9 mouse cellular contexts compared by ENCODE assay signal in genomic region chr1:171077955-171078354, GRCm38 (mm10). TPM values are rescaled to one million over a fixed set of nuclear protein-coding genes. Genes with fewer than 3 reads are reported as not detected.
DNase-seq lines count a peak whose midpoint lies in the region; ATAC-seq and TF ChIP-seq lines count a peak whose summit lies in the region.
"Not testable (repeated sequence)": the region's sequence is repeated elsewhere in the genome, so short reads cannot be mapped to it uniquely, and the experiment has no call there.
"Had no signal": no experiment of that assay in that cellular context is flagged by ENCODE, and none has a peak within 500 bp of the region (broad histone marks: within the 10 kb centered on the region; RNA-seq: fewer than 3 reads in every experiment).

No protein-coding gene starts in this region.

- H3K4me3 ChIP-seq in embryonic facial prominence, embryonic 13.5 days = peak overlapping the region; percentile 28
- H3K4me3 ChIP-seq in kidney, embryonic 14.5 days (ENCODE audit: low read length) = peak overlapping the region; percentile 19; the same call in 1 of the 2 replicates
- peak overlapping the region; percentile 22 for H3K4me3 ChIP-seq in liver, embryonic 12.5 days
- peak overlapping the region; percentile 27; the same call in 1 of the 2 replicates for H3K4me3 ChIP-seq in midbrain, embryonic 12.5 days

- CTCF ChIA-PET in Patski (lab: Charles Lee) = not testable (repeated sequence)

- H3K27ac ChIP-seq in embryonic facial prominence, embryonic 13.5 days; kidney, embryonic 14.5 days (ENCODE audit: low read depth, low read length); liver, embryonic 12.5 days; midbrain, embryonic 12.5 days (replicated peaks): not testable (repeated sequence)

- not testable (repeated sequence) for DNase-seq in Patski (ENCODE audit: low read depth, low spot score)
- DNase-seq in gastrocnemius, postnatal 36 days = peak; percentile 27 to 59
- DNase-seq in heart, postnatal 4 days = peak; percentile 47
- DNase-seq in spleen, adult 18-20 months = peak; percentile 19 to 34

- H3K9me3 ChIP-seq in embryonic facial prominence, embryonic 13.5 days; kidney, embryonic 14.5 days (ENCODE audit: control insufficient read depth, low read length); liver, embryonic 12.5 days (replicated peaks); midbrain, embryonic 12.5 days: not testable (repeated sequence)

- ATAC-seq in Patski = peak; percentile 7
- ATAC-seq in embryonic facial prominence, embryonic 13.5 days (ENCODE audit: insufficient number of reproducible peaks, insufficient read depth, low FRiP score, low TSS enrichment, low read depth) = 0 out of 2 replicates have a peak, but pooled peaks have one; percentile 16
- peak; percentile 11 for ATAC-seq in kidney, embryonic 14.5 days (ENCODE audit: low FRiP score, low TSS enrichment)
- not testable (repeated sequence) for ATAC-seq in liver, embryonic 12.5 days
- ATAC-seq in midbrain, embryonic 12.5 days (ENCODE audit: low FRiP score, low read depth) = peak; percentile 25

- POLR2A ChIA-PET in Patski (lab: Charles Lee) = not testable (repeated sequence)

- intact Hi-C loops in gastrocnemius, postnatal 36 days (cut with DNase I) = not testable (repeated sequence)

- 5% methylated on average over 19 of the region's 27 CpGs for WGBS in embryonic facial prominence, embryonic 13.5 days
- under 1% methylated on average over 17 of the region's 27 CpGs for WGBS in kidney, embryonic 14.5 days
- WGBS in liver, embryonic 12.5 days (ENCODE audit: insufficient replicate concordance) = 5% methylated on average over 19 of the region's 27 CpGs
- 6% methylated on average over 19 of the region's 27 CpGs for WGBS in midbrain, embryonic 12.5 days

- H3K4me1 ChIP-seq in embryonic facial prominence, embryonic 13.5 days; kidney, embryonic 14.5 days (ENCODE audit: control insufficient read depth, insufficient read depth, low read length); liver, embryonic 12.5 days; midbrain, embryonic 12.5 days: not testable (repeated sequence)

- not testable (repeated sequence) for TF ChIP-seq CTCF in Patski (IDR thresholded peaks at IDR 0.05)

- H3K36me3 ChIP-seq in embryonic facial prominence, embryonic 13.5 days; kidney, embryonic 14.5 days (ENCODE audit: control insufficient read depth, insufficient read depth, low read length); liver, embryonic 12.5 days; midbrain, embryonic 12.5 days: not testable (repeated sequence)

- in situ Hi-C loops in Patski (cut with MboI; ENCODE audit: low pct_unique_long_range_greater_than_20kb) = not testable (repeated sequence)

- H3K27me3 ChIP-seq in Patski; kidney, embryonic 14.5 days (ENCODE audit: control insufficient read depth, insufficient read depth, low read length): not testable (repeated sequence)
- peaks cover 41% of the 10 kb centered on the region for H3K27me3 ChIP-seq in embryonic facial prominence, embryonic 13.5 days
- peaks cover 45% of the 10 kb centered on the region for H3K27me3 ChIP-seq in liver, embryonic 12.5 days (replicated peaks)
- peaks cover 40% of the 10 kb centered on the region for H3K27me3 ChIP-seq in midbrain, embryonic 12.5 days

- peak overlapping the region; percentile 47 for H3K4me2 ChIP-seq in embryonic facial prominence, embryonic 13.5 days
- peak overlapping the region; percentile 34; the same call in 1 of the 2 replicates for H3K4me2 ChIP-seq in kidney, embryonic 14.5 days (replicated peaks; ENCODE audit: low read depth, low read length)
- peak overlapping the region; percentile 43 for H3K4me2 ChIP-seq in liver, embryonic 12.5 days
- H3K4me2 ChIP-seq in midbrain, embryonic 12.5 days (replicated peaks) = peak overlapping the region; percentile 41

- not testable (repeated sequence) for H3K9ac ChIP-seq in embryonic facial prominence, embryonic 13.5 days; kidney, embryonic 14.5 days (ENCODE audit: low read depth, low read length); liver, embryonic 12.5 days; midbrain, embryonic 12.5 days (replicated peaks)

RNA-seq across cellular contexts. Expression of gene Fcgr3, which starts 13.2 kb away (rescaled TPM):
- 0.05 TPM for polyA plus RNA-seq in Patski (2021)
- 9.4 and 10.1 TPM in 2 replicates for polyA plus RNA-seq in embryonic facial prominence, embryonic 13.5 days (2015; fragmentation: Nextera tagmentation; extraction: Ambion mirVana)
- 1 to 10 TPM; 2.6 to 4.6 TPM for total RNA-seq in gastrocnemius, postnatal 36 days (2021)
- 1 to 10 TPM; 4.2 to 4.6 TPM for total RNA-seq in heart, postnatal 4 days (2021)
- polyA plus RNA-seq in kidney, embryonic 14.5 days (2014; fragmentation: Nextera tagmentation; extraction: Ambion mirVana) = 7.0 and 7.9 TPM in 2 replicates
- 16.1 and 17.0 TPM in 2 replicates for polyA plus RNA-seq in liver, embryonic 12.5 days (2016; fragmentation: Nextera tagmentation; extraction: Ambion mirVana)
- 5.8 and 9.8 TPM in 2 replicates for polyA plus RNA-seq in midbrain, embryonic 12.5 days (2016; fragmentation: Nextera tagmentation; extraction: Ambion mirVana)
- polyA plus RNA-seq: erythroblast, embryonic 14.5 days had no signal

RNA-seq across cellular contexts. Expression of gene Cfap126, which starts 35.8 kb away (rescaled TPM):
- 1.6 TPM for polyA plus RNA-seq in Patski (2021)
- polyA plus RNA-seq in embryonic facial prominence, embryonic 13.5 days (2015; fragmentation: Nextera tagmentation; extraction: Ambion mirVana) = 1.3 and 2.1 TPM in 2 replicates
- under 1 TPM; 0.54 to 0.91 TPM for total RNA-seq in gastrocnemius, postnatal 36 days (2021)
- 1 to 10 TPM in 1 of 2 experiments, under 1 TPM in 1; 0.64 to 1.5 TPM for total RNA-seq in heart, postnatal 4 days (2021)
- polyA plus RNA-seq in kidney, embryonic 14.5 days (2014; fragmentation: Nextera tagmentation; extraction: Ambion mirVana) = 2.9 and 3.8 TPM in 2 replicates
- 2.1 and 2.3 TPM in 2 replicates for polyA plus RNA-seq in liver, embryonic 12.5 days (2016; fragmentation: Nextera tagmentation; extraction: Ambion mirVana)
- 1.7 and 3.6 TPM in 2 replicates for polyA plus RNA-seq in midbrain, embryonic 12.5 days (2016; fragmentation: Nextera tagmentation; extraction: Ambion mirVana)

RNA-seq across cellular contexts. Expression of gene Fcgr4, which starts 59.2 kb away (rescaled TPM):
- 0.08 TPM for polyA plus RNA-seq in Patski (2021)
- 0.41 and 0.55 TPM in 2 replicates for polyA plus RNA-seq in embryonic facial prominence, embryonic 13.5 days (2015; fragmentation: Nextera tagmentation; extraction: Ambion mirVana)
- total RNA-seq in gastrocnemius, postnatal 36 days (2021) = not detected
- under 1 TPM; 0.36 to 0.56 TPM for total RNA-seq in heart, postnatal 4 days (2021)
- polyA plus RNA-seq in kidney, embryonic 14.5 days (2014; fragmentation: Nextera tagmentation; extraction: Ambion mirVana) = 0.97 and 1.0 TPM in 2 replicates
- 1.3 and 2.0 TPM in 2 replicates for polyA plus RNA-seq in liver, embryonic 12.5 days (2016; fragmentation: Nextera tagmentation; extraction: Ambion mirVana)
- polyA plus RNA-seq in midbrain, embryonic 12.5 days (2016; fragmentation: Nextera tagmentation; extraction: Ambion mirVana) = 0.19 TPM in 1 of 2 replicates, not detected in the other
- polyA plus RNA-seq: erythroblast, embryonic 14.5 days had no signal
